Mouse (Mus musculus): ENCODE results near the gene Fam122a. TPM values are rescaled to one million over a fixed set of nuclear protein-coding genes. Genes with fewer than 3 reads are reported as not detected.

The Fam122a gene
- total and polyA plus RNA-seq, 3 experiments = 5.0 to 68.7 (median 14.2) TPM

DNA sequence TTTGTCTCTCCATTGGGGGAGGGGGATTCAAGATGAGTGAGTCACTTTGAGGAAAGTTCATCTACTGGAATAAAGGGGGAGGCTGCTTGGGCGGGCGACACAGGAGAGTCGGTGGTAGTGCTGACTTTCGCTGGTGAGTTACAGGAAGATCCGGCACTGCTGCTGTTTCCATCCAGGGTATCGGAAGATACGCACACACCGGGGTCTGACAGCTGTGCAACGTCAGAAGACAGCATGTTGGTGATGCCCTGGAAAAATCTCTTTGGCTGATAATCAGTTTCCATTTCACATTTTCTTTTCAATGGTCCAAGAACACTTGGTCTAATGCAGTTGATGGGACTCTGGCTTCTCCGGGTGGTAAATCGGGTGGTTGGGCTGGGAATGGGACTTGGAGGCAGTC lies 695 bp downstream of the Fam122a start:
- DNase-seq (ENCODE audit: low spot score) (peak; percentile 26), ATAC-seq (ENCODE audit: extremely low read depth, insufficient number of reproducible peaks, low FRiP score, poor library complexity, severe bottlenecking) (no peak)
- TF ChIP-seq CTCF (IDR thresholded peaks at IDR 0.05; ENCODE audit: low read depth, low read length) = no peak
- TF ChIP-seq GATA1 (IDR thresholded peaks at IDR 0.05; ENCODE audit: borderline replicate concordance, low read length) = no peak
- no peak for TF ChIP-seq GATA2 (IDR thresholded peaks at IDR 0.05; ENCODE audit: borderline replicate concordance, low read depth, low read length)
- TF ChIP-seq TAL1 (conservative IDR thresholded peaks at IDR 0.05; ENCODE audit: low read depth, low read length) = no peak
- TF ChIP-seq POLR2AphosphoS5 (IDR thresholded peaks at IDR 0.05; ENCODE audit: insufficient replicate concordance, low read depth, low read length) = no peak
- Histone ChIP-seq H3K9me3 (replicated peaks) (no peaks in the 10 kb centered on the region), H3K4me3 (ENCODE audit: low read depth, low read length) (peak overlapping the region; percentile 93), H3K4me1 (ENCODE audit: insufficient read depth, low read depth, low read length) (peaks cover 50% of the 10 kb centered on the region), H3K27me3 (ENCODE audit: insufficient read depth, low read length) (no peaks in the 10 kb centered on the region), H3K36me3 (replicated peaks) (peaks cover 55% of the 10 kb centered on the region)

DNA sequence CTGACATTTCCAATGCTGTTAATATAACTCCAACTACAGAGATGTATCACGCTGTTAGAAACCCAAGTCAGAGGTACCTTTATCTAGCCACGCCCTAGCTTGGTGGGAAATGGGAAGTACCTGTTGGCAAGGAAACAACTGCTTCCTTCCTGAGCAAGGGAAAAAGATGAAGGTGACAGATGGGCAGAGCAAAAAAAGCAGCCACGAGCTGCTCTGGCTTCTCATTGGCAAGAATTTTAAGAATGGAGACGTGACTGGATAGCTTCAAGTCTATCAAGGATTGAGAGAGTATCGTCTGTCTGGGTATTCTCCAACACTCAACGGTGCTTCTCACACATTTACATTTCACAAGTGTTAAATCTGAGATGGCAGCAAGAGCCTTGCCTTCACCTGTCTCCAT lies 1.9 kb downstream of the Fam122a start:
- Histone ChIP-seq H3K36me3 (replicated peaks) (peaks cover 56% of the 10 kb centered on the region), H3K4me1 (ENCODE audit: insufficient read depth, low read depth, low read length) (peaks cover 48% of the 10 kb centered on the region), H3K4me3 (ENCODE audit: low read depth, low read length) (peak overlapping the region; percentile 14; the same call in 1 of the 2 replicates), H3K27me3 (ENCODE audit: insufficient read depth, low read length) (no peaks in the 10 kb centered on the region), H3K9me3 (replicated peaks) (no peaks in the 10 kb centered on the region)
- TF ChIP-seq POLR2AphosphoS5 (IDR thresholded peaks at IDR 0.05; ENCODE audit: insufficient replicate concordance, low read depth, low read length) (no peak), TAL1 (conservative IDR thresholded peaks at IDR 0.05; ENCODE audit: low read depth, low read length) (no peak), CTCF (IDR thresholded peaks at IDR 0.05; ENCODE audit: low read depth, low read length) (no peak), GATA1 (IDR thresholded peaks at IDR 0.05; ENCODE audit: borderline replicate concordance, low read length) (no peak), GATA2 (IDR thresholded peaks at IDR 0.05; ENCODE audit: borderline replicate concordance, low read depth, low read length) (no peak)
- ATAC-seq (ENCODE audit: extremely low read depth, insufficient number of reproducible peaks, low FRiP score, poor library complexity, severe bottlenecking) (no peak), DNase-seq (ENCODE audit: low spot score) (no peak)

DNA sequence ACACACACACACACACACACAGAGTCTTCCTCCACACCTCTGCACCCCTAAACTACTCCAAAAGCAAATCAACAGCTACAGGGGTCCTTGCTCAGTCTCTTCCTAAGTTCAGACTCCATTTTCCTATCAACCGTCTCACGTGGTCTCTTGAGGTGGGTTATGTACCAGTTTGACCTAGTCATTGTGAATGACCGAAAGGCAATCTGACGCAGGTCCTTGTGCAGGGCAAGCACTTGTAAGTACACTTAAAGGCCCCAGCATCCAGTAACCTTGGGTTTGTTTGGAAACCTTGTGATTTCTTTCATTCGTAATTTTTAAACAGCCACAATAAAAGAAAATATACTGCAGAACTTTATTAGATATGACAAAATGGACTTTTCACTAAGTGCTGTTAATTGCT lies 4.6 kb downstream of the Fam122a start:
- no peak for TF ChIP-seq CTCF (IDR thresholded peaks at IDR 0.05; ENCODE audit: low read depth, low read length)
- Histone ChIP-seq H3K9me3 (replicated peaks) (no peaks in the 10 kb centered on the region), H3K4me1 (ENCODE audit: insufficient read depth, low read depth, low read length) (peaks cover 36% of the 10 kb centered on the region), H3K36me3 (replicated peaks) (peaks cover 56% of the 10 kb centered on the region), H3K4me3 (ENCODE audit: low read depth, low read length) (no peak overlapping the region), H3K27me3 (ENCODE audit: insufficient read depth, low read length) (no peaks in the 10 kb centered on the region)
- no peak for DNase-seq (ENCODE audit: low spot score)
- ATAC-seq (ENCODE audit: extremely low read depth, insufficient number of reproducible peaks, low FRiP score, poor library complexity, severe bottlenecking) = no peak

DNA sequence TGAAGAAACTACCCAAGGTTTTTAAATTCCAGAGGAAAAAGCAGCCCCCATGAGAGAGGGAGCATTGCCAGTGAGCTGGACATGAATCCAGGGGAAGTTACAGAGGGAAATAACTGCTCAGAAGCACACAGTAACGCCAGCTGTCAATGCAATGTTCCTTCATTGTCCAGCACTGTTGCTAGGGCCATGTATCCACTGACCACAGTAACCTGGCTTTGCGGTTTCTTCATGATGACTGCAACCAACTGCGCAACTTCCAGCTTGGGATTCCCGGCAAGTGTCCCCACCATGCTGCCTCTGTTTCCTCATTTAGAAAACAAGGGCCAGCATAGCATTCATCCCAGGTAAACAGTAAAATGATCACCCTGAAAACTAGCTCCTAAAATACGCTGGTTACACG lies 5.6 kb downstream of the Fam122a start:
- peaks cover 54% of the 10 kb centered on the region for H3K36me3 ChIP-seq (replicated peaks)
- H3K4me3 ChIP-seq (ENCODE audit: low read depth, low read length) = no peak overlapping the region
- H3K27me3 ChIP-seq (ENCODE audit: insufficient read depth, low read length) = no peaks in the 10 kb centered on the region
- no peak for TF ChIP-seq TAL1 (conservative IDR thresholded peaks at IDR 0.05; ENCODE audit: low read depth, low read length)
- TF ChIP-seq CTCF (IDR thresholded peaks at IDR 0.05; ENCODE audit: low read depth, low read length) = no peak
- no peak for TF ChIP-seq GATA1 (IDR thresholded peaks at IDR 0.05; ENCODE audit: borderline replicate concordance, low read length)
- no peak for TF ChIP-seq POLR2AphosphoS5 (IDR thresholded peaks at IDR 0.05; ENCODE audit: insufficient replicate concordance, low read depth, low read length)
- no peak for TF ChIP-seq GATA2 (IDR thresholded peaks at IDR 0.05; ENCODE audit: borderline replicate concordance, low read depth, low read length)
- no peaks in the 10 kb centered on the region for H3K9me3 ChIP-seq (replicated peaks)
- peaks cover 37% of the 10 kb centered on the region for H3K4me1 ChIP-seq (ENCODE audit: insufficient read depth, low read depth, low read length)
- DNase-seq (ENCODE audit: low spot score) = no peak
- no peak for ATAC-seq (ENCODE audit: extremely low read depth, insufficient number of reproducible peaks, low FRiP score, poor library complexity, severe bottlenecking)

DNA sequence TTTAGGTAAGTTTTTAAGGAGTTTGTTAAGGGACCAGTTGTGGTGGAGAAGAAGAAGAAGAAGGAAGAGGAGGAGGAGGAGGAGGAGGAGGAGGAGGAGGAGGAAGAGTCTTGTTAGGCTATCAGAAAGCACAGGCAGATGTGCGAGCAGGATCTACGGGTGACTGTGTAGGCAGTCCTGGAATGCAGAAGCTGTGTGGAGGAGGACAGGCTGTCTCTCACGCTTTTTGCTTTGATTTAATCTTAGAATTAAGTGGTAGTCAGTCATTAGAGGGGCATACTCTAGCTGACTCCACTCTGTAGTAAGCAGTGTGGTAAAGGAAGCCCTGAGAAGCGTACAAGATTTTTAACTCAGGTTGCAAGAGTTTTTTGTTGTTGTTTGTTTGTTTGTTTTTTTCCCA lies 7.9 kb downstream of the Fam122a start:
- H3K36me3 ChIP-seq (replicated peaks) = peaks cover 57% of the 10 kb centered on the region
- H3K4me1 ChIP-seq (ENCODE audit: insufficient read depth, low read depth, low read length) = peaks cover 30% of the 10 kb centered on the region
- no peak for ATAC-seq (ENCODE audit: extremely low read depth, insufficient number of reproducible peaks, low FRiP score, poor library complexity, severe bottlenecking)
- no peaks in the 10 kb centered on the region for H3K27me3 ChIP-seq (ENCODE audit: insufficient read depth, low read length)
- H3K4me3 ChIP-seq (ENCODE audit: low read depth, low read length) = no peak overlapping the region
- DNase-seq (ENCODE audit: low spot score) = no peak
- TF ChIP-seq TAL1 (conservative IDR thresholded peaks at IDR 0.05; ENCODE audit: low read depth, low read length) = no peak
- TF ChIP-seq GATA1 (IDR thresholded peaks at IDR 0.05; ENCODE audit: borderline replicate concordance, low read length) = no peak
- no peak for TF ChIP-seq CTCF (IDR thresholded peaks at IDR 0.05; ENCODE audit: low read depth, low read length)
- TF ChIP-seq POLR2AphosphoS5 (IDR thresholded peaks at IDR 0.05; ENCODE audit: insufficient replicate concordance, low read depth, low read length) = no peak
- TF ChIP-seq GATA2 (IDR thresholded peaks at IDR 0.05; ENCODE audit: borderline replicate concordance, low read depth, low read length) = no peak
- peaks cover 7% of the 10 kb centered on the region for H3K9me3 ChIP-seq (replicated peaks)

DNA sequence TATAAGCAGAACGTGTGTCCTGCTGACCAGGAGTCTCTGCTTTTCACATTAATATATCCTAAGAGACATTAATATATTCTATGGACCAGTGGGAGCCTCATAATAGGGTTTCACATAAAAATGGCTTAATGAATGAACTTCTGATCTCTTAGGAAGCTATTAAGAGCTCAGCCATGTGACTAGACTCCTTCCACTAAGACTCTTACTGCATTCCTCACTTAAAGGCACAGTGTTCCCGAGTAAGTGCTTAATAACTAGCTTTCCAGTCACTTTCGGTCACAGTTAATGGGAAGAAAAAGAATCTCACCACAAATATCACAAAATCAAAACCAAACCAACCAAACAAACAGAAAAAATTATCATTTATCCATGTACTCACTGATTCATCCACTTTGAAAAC lies 8.5 kb downstream of the Fam122a start:
- no peaks in the 10 kb centered on the region for H3K27me3 ChIP-seq (ENCODE audit: insufficient read depth, low read length)
- peaks cover 26% of the 10 kb centered on the region for H3K4me1 ChIP-seq (ENCODE audit: insufficient read depth, low read depth, low read length)
- TF ChIP-seq TAL1 (conservative IDR thresholded peaks at IDR 0.05; ENCODE audit: low read depth, low read length) (no peak), GATA1 (IDR thresholded peaks at IDR 0.05; ENCODE audit: borderline replicate concordance, low read length) (no peak), GATA2 (IDR thresholded peaks at IDR 0.05; ENCODE audit: borderline replicate concordance, low read depth, low read length) (no peak), CTCF (IDR thresholded peaks at IDR 0.05; ENCODE audit: low read depth, low read length) (no peak), POLR2AphosphoS5 (IDR thresholded peaks at IDR 0.05; ENCODE audit: insufficient replicate concordance, low read depth, low read length) (no peak)
- ATAC-seq (ENCODE audit: extremely low read depth, insufficient number of reproducible peaks, low FRiP score, poor library complexity, severe bottlenecking) (no peak), DNase-seq (ENCODE audit: low spot score) (no peak)
- H3K9me3 ChIP-seq (replicated peaks) = peaks cover 11% of the 10 kb centered on the region
- H3K4me3 ChIP-seq (ENCODE audit: low read depth, low read length) = no peak overlapping the region
- H3K36me3 ChIP-seq (replicated peaks) = peaks cover 55% of the 10 kb centered on the region

DNA sequence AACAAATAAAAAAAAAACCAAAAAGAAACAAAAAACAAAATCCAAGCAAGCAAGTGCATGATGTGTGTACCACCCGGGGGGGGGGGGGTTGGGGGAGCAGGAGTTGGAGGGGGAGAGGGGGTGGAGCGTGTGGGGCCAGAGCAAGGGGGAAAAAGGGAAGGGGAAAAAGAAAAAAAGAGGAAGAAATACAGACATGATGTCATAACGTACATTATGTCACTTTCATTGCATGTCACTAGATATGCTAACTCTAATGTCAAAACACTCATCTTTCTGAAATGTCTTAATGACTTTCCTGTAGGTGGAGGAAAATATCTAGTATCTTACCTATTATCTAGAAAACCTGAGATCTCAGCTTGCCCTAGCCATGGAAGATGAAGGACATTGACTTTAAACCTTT lies 14.1 kb downstream of the Fam122a start:
- DNase-seq (ENCODE audit: low spot score) = no peak
- no peak overlapping the region for H3K4me3 ChIP-seq (ENCODE audit: low read depth, low read length)
- H3K9me3 ChIP-seq (replicated peaks) = peaks cover 11% of the 10 kb centered on the region
- peaks cover 15% of the 10 kb centered on the region for H3K4me1 ChIP-seq (ENCODE audit: insufficient read depth, low read depth, low read length)
- TF ChIP-seq TAL1 (conservative IDR thresholded peaks at IDR 0.05; ENCODE audit: low read depth, low read length) = no peak
- no peak for TF ChIP-seq POLR2AphosphoS5 (IDR thresholded peaks at IDR 0.05; ENCODE audit: insufficient replicate concordance, low read depth, low read length)
- TF ChIP-seq GATA2 (IDR thresholded peaks at IDR 0.05; ENCODE audit: borderline replicate concordance, low read depth, low read length) = no peak
- no peak for TF ChIP-seq GATA1 (IDR thresholded peaks at IDR 0.05; ENCODE audit: borderline replicate concordance, low read length)
- TF ChIP-seq CTCF (IDR thresholded peaks at IDR 0.05; ENCODE audit: low read depth, low read length) = no peak
- H3K36me3 ChIP-seq (replicated peaks) = peaks cover 33% of the 10 kb centered on the region
- no peaks in the 10 kb centered on the region for H3K27me3 ChIP-seq (ENCODE audit: insufficient read depth, low read length)
- no peak for ATAC-seq (ENCODE audit: extremely low read depth, insufficient number of reproducible peaks, low FRiP score, poor library complexity, severe bottlenecking)
